Mouse (Mus musculus) ES-Bruce4 (cell line): ENCODE results near the gene Tsg101. TPM values are rescaled to one million over a fixed set of nuclear protein-coding genes. Genes with fewer than 3 reads are reported as not detected.

Experiments
- H3K27ac ChIP-seq: 2 replicates; pipeline ENCODE4 v1.5.1; 2012; ENCODE audit warnings: low read length, inconsistent platforms; ENCODE audit not compliant: insufficient read depth
- H3K27me3 ChIP-seq: 2 replicates; pipeline ENCODE4 v1.6.1; 2012; ENCODE audit warnings: mild to moderate bottlenecking, low read length, inconsistent platforms; ENCODE audit not compliant: control insufficient read depth, poor library complexity, insufficient read depth, severe bottlenecking
- H3K36me3 ChIP-seq: 2 replicates; pipeline ENCODE4 v1.6.1; 2012; ENCODE audit warnings: inconsistent platforms, mild to moderate bottlenecking, low read length, moderate library complexity; ENCODE audit not compliant: control insufficient read depth, poor library complexity, insufficient read depth, severe bottlenecking
- H3K4me1 ChIP-seq: one replicate; pipeline ENCODE4 v1.8.1; 2011; ENCODE audit warnings: low read length; ENCODE audit not compliant: control insufficient read depth, insufficient read depth
- H3K4me3 ChIP-seq: 2 replicates; pipeline ENCODE4 v1.5.1; 2011; ENCODE audit warnings: low read depth, mild to moderate bottlenecking, low read length
- H3K9ac ChIP-seq: 2 replicates; pipeline ENCODE4 v1.6.1; 2012; ENCODE audit warnings: low read depth, mild to moderate bottlenecking, inconsistent platforms; ENCODE audit not compliant: poor library complexity, severe bottlenecking
- H3K9me3 ChIP-seq: replicated peaks from 2 replicates; pipeline ENCODE4 v1.6.1; 2012; ENCODE audit warnings: mild to moderate bottlenecking, low read length, inconsistent platforms; ENCODE audit not compliant: control insufficient read depth, poor library complexity, insufficient read depth, severe bottlenecking
- CTCF ChIP-seq: IDR thresholded peaks from one replicate; pipeline ENCODE4 v1.8.1; 2011; ENCODE audit warnings: low read depth, low read length
- EP300 ChIP-seq: IDR thresholded peaks from 2 replicates; pipeline ENCODE4 v1.6.1; 2011; ENCODE audit warnings: low read depth, low read length; ENCODE audit not compliant: insufficient read depth
- POLR2A ChIP-seq: IDR thresholded peaks from one replicate; pipeline ENCODE4 v1.8.1; 2011; ENCODE audit warnings: low read length; ENCODE audit not compliant: insufficient read depth
- polyA plus RNA-seq: library from polyadenylated mRNA; stranded (reverse); fragments of >200 nt; gene quantifications from 2 replicates; pipeline ENCODE4 v1.2.4, GENCODE M21; 2011; ENCODE audit warnings: low read depth; ENCODE audit not compliant: missing spikeins, insufficient read depth, insufficient read length

Gene Tsg101
- polyA plus RNA-seq, 1 experiment, result 217 TPM

- Histone ChIP-seq H3K36me3 (no peaks in the 10 kb centered on the region), H3K4me3 (no peak overlapping the region), H3K4me1 (no peaks in the 10 kb centered on the region), H3K27me3 (no peaks in the 10 kb centered on the region), H3K27ac (no peak overlapping the region), H3K9me3 (no peaks in the 10 kb centered on the region), H3K9ac (no peak overlapping the region)
- no peak for TF ChIP-seq POLR2A
- TF ChIP-seq CTCF, result no peak
- no peak for TF ChIP-seq EP300
Observed at GRCm38 (mm10) chr7:46880992-46881391, 38.8 kb downstream of the Tsg101 start.

- H3K27ac ChIP-seq, result no peak overlapping the region
- no peaks in the 10 kb centered on the region for H3K36me3 ChIP-seq
- H3K27me3 ChIP-seq, result no peaks in the 10 kb centered on the region
- no peak overlapping the region for H3K9ac ChIP-seq
- H3K4me1 ChIP-seq, result no peaks in the 10 kb centered on the region
- H3K4me3 ChIP-seq, result no peak overlapping the region
- TF ChIP-seq POLR2A (no peak), EP300 (no peak), CTCF (no peak)
- H3K9me3 ChIP-seq, result no peaks in the 10 kb centered on the region
Observed at GRCm38 (mm10) chr7:46879851-46880250, 39.9 kb downstream of the Tsg101 start.

- no peak overlapping the region for H3K4me3 ChIP-seq
- no peaks in the 10 kb centered on the region for H3K9me3 ChIP-seq
- H3K27ac ChIP-seq, result no peak overlapping the region
- H3K36me3 ChIP-seq, result no peaks in the 10 kb centered on the region
- H3K4me1 ChIP-seq, result no peaks in the 10 kb centered on the region
- no peak for TF ChIP-seq POLR2A
- TF ChIP-seq EP300, result no peak
- no peak for TF ChIP-seq CTCF
- H3K27me3 ChIP-seq, result no peaks in the 10 kb centered on the region
- H3K9ac ChIP-seq, result no peak overlapping the region
Observed at GRCm38 (mm10) chr7:46877255-46877654, 42.5 kb downstream of the Tsg101 start.

- H3K27ac ChIP-seq, result no peak overlapping the region
Observed at GRCm38 (mm10) chr7:46876841-46877240, 42.9 kb downstream of the Tsg101 start.

GRCm38 (mm10) chr7:46871988-46872387 lies 47.8 kb downstream of the Tsg101 start:
- Histone ChIP-seq H3K9me3 (no peaks in the 10 kb centered on the region), H3K27me3 (no peaks in the 10 kb centered on the region; the same call in 1 of the 2 replicates), H3K36me3 (no peaks in the 10 kb centered on the region), H3K4me3 (no peak overlapping the region), H3K27ac (no peak overlapping the region), H3K4me1 (no peaks in the 10 kb centered on the region), H3K9ac (no peak overlapping the region)
- TF ChIP-seq EP300 (no peak), CTCF (no peak), POLR2A (no peak)

More at GRCm38 (mm10) chr7:46876841-46877240, 42.9 kb downstream of the Tsg101 start:
- Histone ChIP-seq H3K4me3 (no peak overlapping the region), H3K9ac (no peak overlapping the region), H3K36me3 (no peaks in the 10 kb centered on the region), H3K27me3 (no peaks in the 10 kb centered on the region), H3K9me3 (no peaks in the 10 kb centered on the region), H3K4me1 (no peaks in the 10 kb centered on the region)
- TF ChIP-seq EP300 (no peak), CTCF (no peak), POLR2A (no peak)

GRCm38 (mm10) chr7:46860996-46861395 lies 58.8 kb downstream of the Tsg101 start, which contains the start of gene Ldhc:
Ldhc (plus strand) TSS chr7:46861203.
- H3K27me3 ChIP-seq, result no peaks in the 10 kb centered on the region
- H3K36me3 ChIP-seq, result no peaks in the 10 kb centered on the region
- TF ChIP-seq POLR2A, result no peak
- no peak for TF ChIP-seq CTCF
- no peak for TF ChIP-seq EP300
- no peaks in the 10 kb centered on the region for H3K9me3 ChIP-seq
- no peaks in the 10 kb centered on the region for H3K4me1 ChIP-seq
- no peak within 1 kb of the TSS for H3K27ac ChIP-seq
- no peak within 1 kb of the TSS for H3K4me3 ChIP-seq
- H3K9ac ChIP-seq, result no peak within 1 kb of the TSS
